Mouse (Mus musculus) urinary bladder, postnatal 14 days (tissue): ENCODE results near the gene Foxi2.

ENCODE experiments used
- DNase-seq: peaks from one replicate; pipeline ENCODE4 v3.0.0; 2021; ENCODE audit warnings: low spot score

Gene Foxi2

DNA sequence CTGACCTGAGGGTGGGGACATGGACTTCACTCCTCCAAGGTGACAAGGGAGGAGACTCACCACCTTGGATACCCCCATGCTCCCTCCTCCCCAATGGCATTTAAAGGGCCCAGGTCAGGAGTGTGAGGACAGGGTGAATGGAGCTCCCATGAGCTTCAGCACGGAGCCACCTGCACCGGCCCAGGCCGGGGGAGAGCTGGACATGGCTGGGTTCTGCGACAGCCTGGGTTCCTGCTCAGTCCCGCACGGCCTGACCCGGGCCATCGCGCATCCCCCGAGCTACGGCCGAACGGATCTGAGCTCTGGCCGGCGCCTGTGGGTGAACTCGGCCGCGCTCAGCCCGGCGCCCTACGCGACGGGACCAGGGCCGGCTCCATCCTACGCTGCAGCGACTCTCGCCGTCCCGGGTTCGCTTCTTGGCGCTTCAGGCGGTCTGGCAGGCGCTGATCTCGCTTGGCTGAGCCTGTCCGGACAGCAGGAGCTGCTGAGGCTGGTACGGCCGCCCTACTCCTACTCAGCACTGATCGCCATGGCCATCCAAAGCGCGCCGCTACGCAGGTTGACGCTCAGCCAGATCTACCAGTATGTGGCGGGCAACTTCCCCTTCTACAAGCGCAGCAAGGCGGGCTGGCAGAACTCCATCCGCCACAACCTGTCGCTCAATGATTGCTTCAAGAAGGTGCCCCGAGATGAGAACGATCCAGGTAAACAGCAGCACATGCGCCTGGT lies at the start of gene Foxi2:
TSS of gene Foxi2 (plus strand) at position 72 of the 729 bp plus-strand sequence.
- no peak for DNase-seq

DNA sequence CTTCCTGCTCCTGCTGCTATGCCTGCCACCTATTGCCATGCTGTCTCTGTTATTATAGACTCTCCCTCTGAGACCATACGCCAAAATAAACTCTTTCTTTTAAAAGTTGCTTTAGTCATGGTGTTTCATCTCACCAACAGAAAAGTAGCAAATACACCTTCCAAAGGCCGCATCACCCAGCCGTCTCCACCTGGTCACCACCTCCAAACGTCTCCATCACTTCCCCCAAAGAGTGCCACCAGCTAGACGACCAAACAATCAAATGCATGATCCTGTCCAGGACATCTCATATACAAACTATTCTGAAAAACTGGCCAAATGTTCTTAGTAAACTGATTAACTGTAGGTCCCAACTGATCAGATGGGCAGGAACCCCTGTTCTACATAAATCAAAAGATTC lies 45.5 kb upstream of the Foxi2 start:
- DNase-seq, result no peak

DNA sequence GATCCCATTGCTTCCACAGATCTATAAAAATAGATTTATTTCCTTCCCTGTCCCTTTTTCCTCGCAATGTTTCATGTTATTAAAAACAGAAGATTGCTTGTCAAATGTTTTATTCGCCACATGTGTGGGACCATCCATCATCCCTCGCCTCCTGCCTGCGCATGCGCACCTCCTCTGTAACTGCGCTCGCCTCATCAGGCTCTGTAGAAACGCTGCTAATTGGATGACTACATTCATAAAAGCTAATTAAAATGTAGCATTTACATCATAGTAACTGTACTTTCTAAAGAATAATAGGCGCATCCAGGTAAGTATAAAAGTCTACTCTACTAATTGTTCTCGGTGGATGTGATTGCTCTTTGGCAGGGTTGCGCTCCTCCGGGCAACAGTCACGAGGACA lies 34.1 kb upstream of the Foxi2 start:
- no peak for DNase-seq

DNA sequence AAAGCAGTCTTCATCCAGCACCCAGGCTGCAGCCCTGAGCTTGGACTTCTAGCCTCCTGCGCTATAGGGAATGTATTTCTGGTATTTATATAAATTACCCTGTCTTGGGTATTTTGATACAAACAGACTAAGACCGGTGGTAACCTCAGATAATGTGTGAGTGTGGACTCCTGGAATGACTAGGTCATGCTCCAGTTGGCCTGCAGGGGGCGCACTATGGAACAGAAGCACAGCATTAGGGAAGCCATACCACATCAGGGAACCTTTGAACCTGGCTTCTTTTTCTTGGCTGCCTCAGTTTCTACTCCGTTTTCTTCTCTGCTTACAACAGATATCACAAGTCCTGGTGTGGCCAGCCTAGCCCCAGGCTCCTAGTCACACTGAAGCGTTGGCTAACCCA lies 33.2 kb upstream of the Foxi2 start:
- DNase-seq, result no peak

DNA sequence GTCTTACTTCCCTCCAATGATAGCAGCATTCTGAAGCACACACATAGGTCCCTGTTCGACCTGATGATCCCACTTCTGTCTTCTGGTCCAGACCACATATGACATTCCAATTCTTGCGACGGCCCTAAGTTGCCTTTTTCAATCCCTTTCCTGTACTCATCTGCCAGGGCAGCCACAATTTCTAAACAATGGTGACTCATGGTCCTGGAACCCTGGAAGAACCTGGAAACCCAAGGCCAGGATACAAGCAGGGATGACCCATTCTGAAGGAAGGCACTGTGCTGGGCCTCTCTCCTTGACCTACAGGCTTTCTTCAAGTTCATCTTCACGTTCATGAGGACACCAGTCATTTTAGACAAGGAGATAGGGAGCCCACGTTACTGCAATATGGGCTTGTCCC lies 31.8 kb upstream of the Foxi2 start:
- DNase-seq, result no peak

DNA sequence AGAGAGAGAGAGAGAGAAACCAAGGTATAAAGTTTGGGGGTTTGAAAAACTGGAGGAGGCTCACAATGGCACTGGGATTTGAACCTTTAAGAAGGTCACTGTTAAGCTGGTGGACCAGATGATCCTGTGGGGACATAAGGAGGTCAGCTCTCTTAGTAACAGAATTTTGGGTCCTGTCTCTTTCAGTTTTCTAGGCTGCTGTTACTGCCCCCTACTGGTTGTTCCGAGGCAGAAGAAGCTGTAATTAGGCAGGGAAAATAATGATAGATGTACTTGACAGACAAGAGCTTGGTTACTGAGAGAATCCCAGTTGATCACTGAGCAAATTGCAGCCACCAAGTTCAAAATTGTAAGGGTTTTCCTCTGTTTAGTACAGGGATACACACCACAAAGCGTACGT lies 21.1 kb upstream of the Foxi2 start:
- no peak for DNase-seq

DNA sequence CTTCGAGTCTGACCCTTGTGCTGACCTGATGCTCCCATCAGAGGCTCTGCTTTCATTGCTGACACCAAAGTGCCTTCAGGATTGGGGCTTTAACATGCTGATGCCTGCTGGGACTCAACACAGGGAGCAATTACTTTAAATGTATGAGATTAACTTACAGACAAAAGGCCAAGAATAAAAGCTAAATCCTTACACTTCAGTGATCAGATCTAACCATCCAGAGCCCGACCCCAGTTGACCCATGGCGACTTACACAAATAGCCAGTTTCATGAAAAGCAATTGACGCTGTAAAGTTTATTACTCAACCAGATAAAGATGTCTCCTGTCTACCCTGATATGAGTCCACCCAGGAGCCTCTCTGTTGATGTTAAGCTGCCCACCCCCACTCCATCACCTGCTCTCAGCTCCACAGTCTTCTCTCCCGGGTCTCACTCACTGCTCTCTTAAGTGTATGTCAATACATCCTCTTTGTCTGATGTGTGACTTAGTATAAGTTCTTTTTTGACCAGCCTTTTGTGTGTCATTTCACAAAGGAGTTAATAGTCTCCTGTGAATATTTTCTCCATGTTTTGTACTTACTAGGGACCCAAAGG lies 17.1 kb upstream of the Foxi2 start:
- DNase-seq, result no peak

DNA sequence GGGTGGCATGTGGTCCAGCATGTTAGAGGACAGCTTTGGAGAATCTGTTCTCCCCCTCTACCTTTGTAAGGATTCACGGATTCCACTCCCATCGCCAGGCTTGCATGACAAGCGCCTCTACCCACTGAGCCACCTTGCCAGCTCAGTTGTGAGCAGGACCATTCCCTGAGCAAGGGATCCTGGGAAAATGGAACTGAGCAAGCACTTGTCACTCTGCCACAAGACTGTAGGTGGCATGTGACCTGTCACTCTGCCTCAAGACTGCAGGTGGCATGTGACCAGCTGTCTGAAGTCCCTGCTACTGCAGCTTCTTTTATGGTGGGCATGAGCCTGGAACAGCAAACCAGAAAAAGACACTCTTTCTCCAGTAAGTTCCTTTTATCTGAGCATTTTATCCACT lies 15.7 kb upstream of the Foxi2 start:
- no peak for DNase-seq

DNA sequence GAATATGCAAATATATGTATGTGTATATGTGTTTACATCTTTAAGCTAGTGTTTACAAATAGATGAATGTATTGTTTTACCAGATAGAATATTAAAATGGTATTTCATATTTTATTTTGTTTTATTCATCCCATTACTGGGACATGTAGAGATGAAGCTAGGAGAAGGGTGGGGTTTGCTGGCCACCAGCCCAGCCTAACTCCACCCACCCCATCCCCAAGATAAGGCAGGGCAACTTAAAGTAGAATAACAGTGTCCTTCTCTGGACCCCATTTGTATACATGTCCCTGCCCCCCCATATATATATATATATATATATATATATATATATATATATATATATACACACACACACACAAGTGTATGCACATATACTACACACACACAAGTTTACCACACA lies 14.9 kb upstream of the Foxi2 start:
- DNase-seq, result no peak

DNA sequence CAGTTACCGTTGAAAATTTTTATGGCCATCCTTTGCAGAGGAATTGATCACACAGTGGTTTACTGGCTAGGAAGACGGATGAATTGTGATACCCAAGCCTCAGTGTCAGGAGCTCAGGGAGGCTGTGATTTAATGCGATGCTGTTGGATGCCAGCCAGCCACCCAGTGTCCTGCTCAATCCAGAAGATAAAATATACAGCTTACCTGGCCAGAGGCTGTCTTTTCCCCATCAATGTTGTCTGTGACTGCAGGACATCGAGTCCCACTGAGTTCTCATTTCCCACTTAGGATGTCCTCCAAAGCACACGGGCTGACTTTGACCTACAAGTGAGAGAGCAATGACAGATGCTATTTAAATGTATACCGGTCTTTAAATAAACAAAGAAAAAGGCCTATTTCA lies 13.0 kb upstream of the Foxi2 start:
- DNase-seq, result no peak

DNA sequence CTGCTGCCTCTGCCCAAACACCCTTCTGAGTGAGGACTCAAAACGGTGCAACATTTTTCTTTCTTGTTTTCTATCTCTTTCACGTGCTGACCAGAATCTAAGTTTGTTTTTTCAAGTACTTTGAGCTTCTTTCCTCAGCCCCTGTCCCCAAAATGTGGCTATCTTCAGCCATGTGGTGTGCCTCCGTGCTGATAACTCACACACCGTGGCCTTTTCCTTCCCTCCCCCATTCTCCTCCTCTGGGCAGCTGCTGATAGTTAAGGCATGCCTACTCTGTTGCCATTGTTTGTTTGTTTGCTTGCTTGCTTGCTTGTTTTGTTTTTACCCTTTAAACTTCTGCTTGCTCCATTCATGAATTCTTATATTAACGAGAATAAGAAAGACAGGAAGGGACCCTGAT lies 12.2 kb upstream of the Foxi2 start:
- no peak for DNase-seq

DNA sequence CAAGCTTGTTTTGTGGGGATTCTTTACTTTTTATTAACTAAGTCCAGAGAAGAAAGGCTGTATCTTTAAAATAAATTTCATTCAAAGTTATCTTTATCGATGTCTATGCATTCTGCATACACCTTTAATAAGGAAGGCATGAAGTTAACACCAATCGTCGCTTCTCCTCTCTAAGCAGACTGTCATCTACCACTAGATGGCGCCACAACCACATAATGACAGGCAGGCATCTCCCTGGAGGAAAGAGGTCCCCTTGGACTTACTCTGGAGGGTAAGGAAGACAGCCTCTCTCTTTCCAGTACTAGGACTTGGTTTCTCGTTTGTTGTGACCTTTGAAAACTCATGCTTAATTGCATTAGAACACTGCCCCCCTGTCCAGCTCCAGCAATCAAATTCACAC lies 6.7 kb upstream of the Foxi2 start:
- DNase-seq, result peak; percentile 72

DNA sequence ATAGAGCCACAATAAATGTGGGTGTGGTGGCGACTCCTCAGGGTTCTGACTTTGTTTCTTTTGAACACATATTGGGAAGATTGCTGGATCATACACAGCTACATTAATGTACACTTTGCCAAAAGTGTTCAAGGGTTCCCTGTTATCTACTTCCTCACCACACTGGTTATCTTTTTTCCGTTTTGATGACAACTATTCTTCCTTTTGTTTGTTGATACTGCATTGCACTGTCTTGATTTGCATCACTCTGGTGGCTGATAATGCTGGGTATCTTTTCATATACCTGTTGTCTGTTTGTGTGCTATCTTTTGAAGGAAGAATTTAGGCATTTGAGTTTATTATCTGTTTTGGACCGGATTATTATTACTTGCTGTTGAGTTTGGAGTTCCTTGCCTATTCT lies 3.3 kb upstream of the Foxi2 start:
- DNase-seq, result no peak

DNA sequence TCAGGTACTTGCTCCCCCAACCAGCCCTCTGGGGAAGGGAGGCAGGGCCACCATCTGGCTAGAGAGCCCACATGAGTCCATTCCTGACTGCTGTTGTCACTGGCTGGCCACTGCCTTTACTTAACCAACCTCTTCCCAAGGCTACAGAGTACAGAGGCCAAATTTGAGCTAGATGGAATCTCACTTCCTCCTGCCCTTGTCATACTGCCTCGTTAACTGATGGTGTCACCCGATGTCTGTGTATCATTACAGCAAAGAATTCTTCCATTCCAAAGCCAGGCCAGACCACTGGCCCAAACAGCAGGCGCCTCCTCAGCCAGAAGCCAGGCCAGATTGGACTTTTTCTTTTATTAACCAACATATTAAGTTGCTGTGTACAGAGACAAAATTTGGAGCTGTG lies 1.6 kb upstream of the Foxi2 start:
- no peak for DNase-seq

DNA sequence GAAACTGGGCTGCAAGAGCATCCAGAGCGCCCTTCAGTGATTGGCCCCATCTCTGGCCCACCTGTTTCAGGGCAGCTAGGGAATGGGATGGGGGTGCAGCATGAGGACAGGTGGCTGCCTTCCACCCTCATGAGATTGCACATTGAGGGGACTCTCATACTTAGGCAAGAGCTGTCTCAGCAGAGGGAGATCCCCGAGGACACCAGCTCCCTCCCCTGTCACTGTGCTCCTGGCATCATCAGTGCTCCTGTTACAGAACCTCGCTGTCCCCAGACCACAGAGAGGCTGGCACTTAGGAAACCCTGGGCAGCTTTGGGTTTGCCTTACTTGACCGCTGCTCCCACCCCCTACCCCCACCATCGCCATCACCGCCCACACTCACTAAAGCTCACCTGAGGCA lies 2.2 kb downstream of the Foxi2 start:
- no peak for DNase-seq

DNA sequence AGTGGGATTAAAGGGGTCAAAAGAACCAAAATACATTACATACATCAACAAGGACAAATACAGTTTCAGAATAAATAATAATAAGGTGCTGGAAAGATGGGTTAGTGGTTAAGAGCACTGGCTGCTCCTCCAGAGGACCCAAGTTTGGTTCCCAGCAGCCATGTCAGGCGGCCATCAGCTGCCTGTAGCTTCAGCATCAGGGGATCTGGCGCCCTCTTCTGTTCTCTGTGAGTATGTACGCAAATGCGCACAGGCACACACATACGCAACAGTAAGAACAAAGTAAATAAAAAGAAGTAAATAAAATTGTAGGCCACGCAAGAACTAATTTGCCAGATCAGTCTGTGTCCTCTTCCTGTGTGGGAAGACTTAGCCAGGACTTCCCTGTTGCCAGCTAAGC lies 18.7 kb downstream of the Foxi2 start:
- no peak for DNase-seq

DNA sequence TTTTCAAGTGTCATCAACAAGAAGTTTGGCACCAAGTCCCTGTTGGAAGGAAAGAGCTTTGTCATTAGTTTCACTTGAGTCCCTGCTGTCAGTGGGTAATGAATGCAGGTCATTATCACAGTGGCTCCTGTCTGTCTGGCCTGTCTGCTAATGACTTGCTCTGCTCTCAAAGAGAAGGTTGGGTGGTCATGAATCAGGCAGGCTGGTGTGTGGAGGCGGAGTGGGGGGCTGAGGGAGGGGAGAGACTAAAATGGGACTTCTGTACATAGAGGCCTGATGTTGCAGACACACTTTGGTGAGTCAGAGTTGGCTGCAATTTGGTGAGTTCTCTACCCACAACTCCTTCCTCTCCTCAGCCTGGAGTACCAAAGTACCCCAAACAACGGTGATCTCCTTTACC lies 20.8 kb downstream of the Foxi2 start:
- DNase-seq, result no peak

DNA sequence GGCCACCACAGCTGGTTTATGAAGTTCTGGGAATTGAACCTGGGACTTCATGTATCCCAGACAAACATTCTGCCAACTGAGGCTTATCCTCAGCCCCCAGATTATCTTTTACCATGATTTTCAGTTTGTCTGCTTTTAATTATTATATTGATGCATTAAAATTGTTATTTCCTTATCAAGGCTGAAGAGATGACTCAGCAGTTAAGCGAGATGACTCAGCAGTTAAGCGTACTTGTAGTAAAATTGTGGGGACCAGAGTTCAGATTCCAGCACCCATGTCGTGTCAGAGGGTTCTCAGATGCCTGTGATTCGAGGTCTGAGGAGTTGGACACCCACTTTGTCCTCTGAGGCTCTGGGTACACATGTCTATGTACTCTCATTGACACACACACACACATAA lies 33.8 kb downstream of the Foxi2 start:
- no peak for DNase-seq

DNA sequence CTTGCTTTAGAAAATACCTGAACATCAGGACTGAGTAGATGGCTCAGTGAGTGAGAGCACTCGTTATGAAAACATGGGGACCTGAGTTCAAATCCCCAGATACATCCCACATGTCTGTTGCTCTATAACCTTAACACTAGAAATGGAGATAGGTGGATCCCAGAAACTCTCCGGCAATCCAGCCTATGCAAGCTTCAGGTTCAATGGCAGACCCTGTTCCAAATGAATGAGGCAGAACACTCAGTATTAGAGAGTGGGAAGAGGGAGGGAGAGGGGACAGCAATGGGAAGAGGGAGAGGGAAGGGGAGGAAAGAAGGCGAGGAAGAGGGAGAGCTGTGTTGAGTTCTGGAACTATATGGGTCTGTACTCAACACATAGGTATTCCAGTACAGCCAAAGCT lies 41.2 kb downstream of the Foxi2 start:
- DNase-seq, result no peak

DNA sequence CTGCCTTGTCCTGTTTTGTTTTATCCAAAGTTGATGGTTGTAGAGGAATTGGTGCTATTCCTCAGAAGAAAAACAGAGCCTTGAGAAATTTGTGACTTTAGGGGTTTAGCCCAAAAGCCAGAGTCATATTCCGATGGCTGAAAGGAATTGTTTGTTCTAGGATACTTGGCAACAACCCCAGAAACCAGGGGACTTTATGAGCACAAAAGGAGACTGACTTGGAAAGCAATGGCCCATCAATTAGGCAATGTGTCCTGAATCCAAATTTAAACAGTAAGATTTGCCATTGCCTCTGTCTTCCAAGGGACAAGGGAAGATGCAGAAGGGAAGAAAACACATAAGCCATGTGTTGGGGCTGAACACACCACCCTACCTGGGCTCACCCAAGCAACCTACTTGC lies 42.3 kb downstream of the Foxi2 start:
- DNase-seq, result no peak

DNA sequence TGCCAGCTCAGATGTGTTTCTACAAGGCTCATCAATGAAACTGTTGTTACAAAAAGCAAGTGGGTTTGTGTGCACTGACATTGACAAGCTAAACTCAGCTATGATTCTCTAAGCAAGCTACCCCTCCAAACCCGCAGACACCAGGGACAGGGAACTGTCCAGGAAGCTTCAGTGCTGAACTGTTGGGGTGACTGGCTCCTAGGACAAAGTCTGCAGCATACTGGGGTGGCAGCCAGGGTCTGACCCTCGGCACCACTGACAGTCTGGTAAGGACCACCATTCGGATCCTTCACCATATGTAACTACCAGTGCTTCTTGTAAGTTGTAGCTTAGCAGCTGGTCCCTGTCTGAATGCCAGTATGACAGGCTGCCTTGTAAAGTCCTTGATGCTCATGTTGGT lies 43.6 kb downstream of the Foxi2 start:
- no peak for DNase-seq
